Mouse (Mus musculus) MN1 (cell line): ENCODE results near the gene U2af2.
A peak's percentile ranks its signal among the peaks of the same experiment; 100 is the strongest.

Experiments
- DNase-seq: peaks from one replicate; pipeline ENCODE4 v3.0.0-alpha.2; 2016; ENCODE audit warnings: low spot score

U2af2 gene

GRCm38 (mm10) chr7:5112701-5113100, 50.8 kb downstream of the U2af2 start:
- no peak for DNase-seq

DNA sequence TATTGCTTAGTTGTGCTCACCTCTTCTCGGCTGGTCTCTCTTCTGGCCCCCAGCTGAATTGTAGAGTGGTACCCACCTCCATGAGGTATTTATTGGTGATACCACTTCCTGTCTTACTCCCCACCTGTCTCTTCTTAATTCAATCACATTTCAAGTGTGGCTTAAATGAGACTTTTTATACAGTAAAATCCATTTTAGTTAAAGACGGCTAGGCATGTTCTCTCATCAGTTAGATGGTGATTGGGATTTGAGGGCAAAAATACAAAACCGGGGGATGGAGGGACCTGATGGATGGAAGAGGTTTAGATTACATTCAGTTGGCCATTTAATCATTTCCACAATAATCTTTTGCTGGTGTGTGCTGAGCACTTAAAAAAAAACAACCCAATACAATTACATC, 54.9 kb downstream of the U2af2 start, which contains the start of gene Rfpl4:
Rfpl4 (minus strand) TSS at position 101 of the 400 bp plus-strand sequence.
- DNase-seq = no peak

GRCm38 (mm10) chr7:5125078-5125477, 63.1 kb downstream of the U2af2 start:
- DNase-seq = no peak

DNA sequence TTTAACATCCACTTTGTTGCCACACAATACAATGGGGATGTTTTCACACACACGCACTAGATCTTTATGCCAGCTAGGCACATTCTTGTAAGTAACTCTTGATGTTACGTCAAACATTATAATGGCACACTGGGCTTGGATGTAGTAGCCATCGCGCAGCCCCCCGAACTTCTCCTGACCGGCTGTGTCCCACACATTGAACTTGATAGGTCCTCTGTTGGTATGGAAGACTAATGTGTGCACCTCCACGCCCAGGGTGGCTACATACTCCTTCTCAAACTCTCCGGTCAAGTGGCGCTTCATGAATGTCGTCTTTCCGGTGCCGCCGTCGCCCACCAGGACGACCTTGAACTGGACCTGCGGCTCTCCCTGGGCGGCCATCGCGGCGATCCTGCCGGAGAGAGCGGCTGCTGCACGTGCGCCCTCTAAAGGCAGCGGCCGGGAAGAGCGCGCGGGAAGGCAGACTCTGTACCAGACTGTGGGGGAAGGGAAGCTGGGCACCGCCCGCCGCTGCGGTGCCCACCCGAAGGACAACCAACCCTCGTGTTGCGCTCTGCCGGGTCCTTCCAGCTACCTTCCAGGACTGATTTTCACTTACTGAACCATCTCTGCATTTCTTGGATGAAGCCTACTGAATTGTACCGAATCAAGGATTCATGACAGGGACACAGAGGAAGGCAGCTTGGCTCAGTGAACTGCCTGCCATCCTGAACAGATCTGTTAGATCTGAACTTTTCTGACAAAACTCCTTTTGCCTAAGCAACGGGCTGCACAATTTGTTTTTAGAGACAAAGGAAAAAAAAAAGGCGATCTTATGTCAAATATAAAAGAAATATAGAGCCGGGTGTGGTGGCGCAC, 63.8 kb downstream of the U2af2 start, which contains the start of gene Rasl2-9:
Rasl2-9 (minus strand) TSS at position 402 of the 858 bp plus-strand sequence.
- DNase-seq = peak; percentile 62
